Mouse (Mus musculus): ENCODE results near the gene Slc16a8.
"Not testable (repeated sequence)": the region's sequence is repeated elsewhere in the genome, so short reads cannot be mapped to it uniquely, and the experiment has no call there.

Slc16a8 gene

GRCm38 (mm10) chr15:79262375-79262774, 7.8 kb upstream of the Slc16a8 start:
- DNase-seq: no peak

DNA sequence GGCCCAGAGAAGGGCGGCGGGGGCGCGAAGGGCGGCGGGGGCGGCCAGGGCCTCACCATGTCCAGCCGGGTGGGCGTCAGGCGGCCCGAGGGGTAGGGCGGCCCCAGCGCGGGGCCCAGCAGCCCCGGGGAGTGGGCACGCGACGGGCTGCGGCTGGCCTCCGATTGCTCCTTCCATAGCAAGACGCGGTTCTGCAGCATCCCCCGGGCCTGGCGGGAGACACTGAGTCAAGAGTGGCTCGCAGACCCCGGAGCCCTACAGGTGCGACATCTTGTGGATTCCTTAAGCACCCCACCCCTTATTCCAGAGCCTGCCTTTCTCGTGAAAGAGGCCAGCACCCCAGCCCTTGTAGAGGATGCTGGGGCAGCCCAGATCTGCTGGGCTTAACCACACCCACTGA, 7.2 kb upstream of the Slc16a8 start:
- DNase-seq: no peak

- DNase-seq: peak; percentile 56
Observed at GRCm38 (mm10) chr15:79261095-79261725, 6.6 kb upstream of the Slc16a8 start.

DNA sequence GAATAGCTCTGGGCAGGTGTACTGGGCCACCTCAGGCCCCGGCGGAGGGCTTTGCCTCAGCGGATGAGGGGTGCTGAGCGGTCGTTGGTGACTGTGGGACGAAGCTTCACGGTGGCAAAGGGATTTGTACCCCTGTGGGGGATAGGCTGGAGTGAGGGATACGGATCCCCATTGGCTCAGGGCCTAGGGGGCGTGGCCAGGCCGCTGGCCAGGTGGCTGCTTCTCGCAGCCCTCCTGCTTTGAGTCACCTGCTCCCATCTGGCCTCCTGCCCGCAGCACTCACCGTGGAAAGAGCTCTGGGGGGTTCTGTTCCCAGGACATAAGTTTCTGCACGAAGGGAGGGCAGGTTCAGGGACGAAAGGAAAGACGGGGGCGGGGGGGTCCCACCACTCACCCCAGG, 4.0 kb upstream of the Slc16a8 start:
- no peak for DNase-seq

GRCm38 (mm10) chr15:79252580-79252979, 2.0 kb downstream of the Slc16a8 start:
- DNase-seq: no peak

DNA sequence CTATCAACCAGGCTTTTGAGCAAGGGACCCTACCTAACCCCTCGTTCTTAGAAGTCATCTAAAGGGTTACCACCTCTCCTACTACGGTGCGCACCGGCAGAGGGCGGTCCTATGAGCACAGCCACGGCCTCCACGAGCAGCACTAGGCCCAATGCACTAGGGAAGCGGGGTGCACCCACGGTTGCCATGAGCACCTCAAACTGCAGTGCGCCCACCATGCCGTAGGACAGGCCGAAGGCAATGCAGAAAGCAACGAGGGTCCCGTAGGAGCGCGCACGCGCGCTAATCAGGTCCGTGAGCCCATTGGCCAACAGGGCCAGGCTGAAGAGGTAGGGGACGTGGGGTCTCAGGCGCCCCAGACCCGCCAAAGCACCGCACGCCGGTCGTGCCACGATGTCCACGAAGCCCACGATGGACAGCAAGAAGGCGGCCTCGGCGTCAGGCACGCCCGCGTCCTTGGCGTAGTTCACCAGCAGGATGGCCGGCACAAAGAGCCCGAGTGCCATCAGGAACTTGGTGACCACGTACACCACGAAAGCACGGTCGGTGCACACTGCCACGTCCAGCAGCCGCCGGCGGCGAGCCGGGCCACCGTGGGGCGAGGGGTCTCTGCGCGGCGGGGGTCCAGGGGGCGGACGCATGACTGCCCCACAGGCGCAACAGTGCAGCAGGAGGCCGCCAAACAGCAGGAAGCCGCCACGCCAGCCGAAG, 2.6 kb downstream of the Slc16a8 start:
- DNase-seq: peak; percentile 44

GRCm38 (mm10) chr15:79251168-79251567, 3.4 kb downstream of the Slc16a8 start:
- DNase-seq: no peak

DNA sequence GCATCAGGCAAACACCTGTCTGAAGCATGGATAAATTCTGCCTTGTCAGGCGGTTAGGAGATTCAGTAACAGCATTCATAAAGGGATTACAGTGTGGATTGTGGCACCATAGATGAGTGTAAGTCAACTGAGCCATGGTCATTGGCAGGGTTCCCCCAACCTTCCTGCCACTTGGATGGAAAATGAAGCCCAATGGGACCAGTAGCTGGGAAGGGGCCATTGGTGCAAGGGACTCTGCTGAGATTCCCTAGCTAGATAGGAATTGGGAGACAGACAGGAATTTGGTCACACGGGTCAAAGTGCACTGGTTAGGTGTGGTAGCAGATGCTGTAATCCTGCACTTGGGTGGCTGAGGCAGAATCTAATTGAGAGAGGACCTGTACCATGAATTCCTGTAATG, 4.3 kb downstream of the Slc16a8 start:
- DNase-seq: no peak

- no peak for DNase-seq
Observed at GRCm38 (mm10) chr15:79245321-79245720, 9.2 kb downstream of the Slc16a8 start.

GRCm38 (mm10) chr15:79244071-79244893, 10.3 kb downstream of the Slc16a8 start:
- DNase-seq: no peak

DNA sequence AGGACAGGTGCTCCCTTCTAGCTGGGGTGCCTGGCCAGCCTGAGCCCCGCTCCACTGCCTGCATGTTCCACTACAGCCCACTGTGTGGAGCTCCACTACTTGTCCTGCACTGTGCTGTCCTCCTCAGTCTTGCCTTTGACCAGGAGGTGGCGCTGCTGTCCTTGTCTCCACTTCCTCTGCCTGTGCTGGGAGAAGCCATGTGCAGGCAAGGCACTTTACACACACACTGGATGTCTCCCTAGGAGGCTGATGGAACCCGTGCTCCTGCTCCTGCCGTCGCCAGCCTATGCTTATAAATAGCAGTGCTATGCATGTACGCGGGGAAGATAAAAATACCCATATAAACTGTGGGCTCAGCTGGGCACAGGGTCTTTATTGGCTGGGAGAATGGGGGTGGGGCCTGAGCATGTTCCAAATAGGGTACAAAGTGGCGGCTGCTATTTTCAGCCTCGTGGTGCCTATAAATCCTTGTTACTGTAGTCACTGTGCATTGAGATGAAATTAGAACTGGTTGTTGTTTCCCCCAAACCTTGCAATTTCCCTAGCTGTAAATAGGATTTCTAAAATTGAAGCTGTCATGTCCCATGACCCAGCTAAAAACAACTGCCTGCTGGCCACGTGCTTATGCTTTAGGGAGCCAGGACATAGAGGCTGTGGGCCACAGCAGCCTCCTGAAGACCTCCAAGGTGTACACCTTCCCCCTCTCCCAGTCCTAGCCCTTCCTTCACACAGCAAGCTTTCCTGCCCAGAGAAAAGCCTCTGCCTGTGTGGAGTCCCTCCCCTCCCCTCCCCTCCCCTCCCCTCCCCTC, 11.1 kb downstream of the Slc16a8 start:
- DNase-seq: peak; percentile 99

DNA sequence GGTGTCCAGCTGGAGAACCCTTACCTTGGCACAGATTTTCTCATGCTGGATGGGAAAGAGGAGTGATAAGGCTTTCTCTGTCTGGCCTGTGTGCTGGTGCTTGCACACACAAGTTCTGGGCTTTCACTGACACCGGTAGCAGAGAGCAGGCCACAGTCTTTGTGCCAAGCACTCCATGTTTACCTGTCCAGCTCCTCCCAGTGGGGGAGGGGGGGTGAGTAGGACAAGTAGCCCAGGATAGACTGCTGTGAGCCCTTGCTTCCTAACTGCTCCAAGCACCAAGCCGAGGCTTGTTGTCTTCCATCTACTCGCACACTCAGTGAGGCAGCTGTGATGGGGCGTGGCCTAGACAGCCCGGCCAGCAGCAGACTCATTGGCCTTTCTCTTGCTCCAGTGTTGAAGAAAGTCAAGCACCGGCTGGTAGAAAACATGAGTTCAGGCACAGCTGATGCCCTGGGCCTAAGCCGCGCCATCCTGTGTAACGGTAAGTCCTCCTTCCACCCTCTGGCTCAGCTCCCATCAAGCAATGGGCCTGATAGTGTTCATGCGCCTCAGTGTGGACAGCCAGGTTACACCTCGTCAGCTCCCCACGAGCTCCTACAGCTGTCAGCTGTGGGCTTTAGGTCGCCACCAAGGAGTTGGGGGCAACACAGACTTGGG, 11.9 kb downstream of the Slc16a8 start:
- DNase-seq: no peak

DNA sequence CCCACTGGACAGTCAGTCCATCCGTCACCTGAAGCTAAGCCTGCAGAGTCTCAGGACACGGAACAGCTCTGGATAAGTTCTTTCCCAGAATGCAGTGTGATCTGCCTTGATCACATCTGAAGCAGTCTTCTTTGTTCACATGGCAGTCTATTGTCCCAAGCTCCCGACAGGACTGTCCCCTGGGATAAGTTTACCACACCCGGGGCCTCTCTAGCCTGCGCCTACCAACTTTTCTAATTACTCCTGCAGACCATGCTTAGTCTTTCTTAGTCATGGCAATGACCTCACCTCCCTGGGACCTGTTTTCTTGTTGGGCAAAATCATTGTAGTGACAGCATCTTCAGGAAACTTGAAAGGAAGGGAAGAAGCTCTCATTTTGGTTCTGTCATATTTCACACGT, 16.5 kb downstream of the Slc16a8 start:
- no peak for DNase-seq

DNA sequence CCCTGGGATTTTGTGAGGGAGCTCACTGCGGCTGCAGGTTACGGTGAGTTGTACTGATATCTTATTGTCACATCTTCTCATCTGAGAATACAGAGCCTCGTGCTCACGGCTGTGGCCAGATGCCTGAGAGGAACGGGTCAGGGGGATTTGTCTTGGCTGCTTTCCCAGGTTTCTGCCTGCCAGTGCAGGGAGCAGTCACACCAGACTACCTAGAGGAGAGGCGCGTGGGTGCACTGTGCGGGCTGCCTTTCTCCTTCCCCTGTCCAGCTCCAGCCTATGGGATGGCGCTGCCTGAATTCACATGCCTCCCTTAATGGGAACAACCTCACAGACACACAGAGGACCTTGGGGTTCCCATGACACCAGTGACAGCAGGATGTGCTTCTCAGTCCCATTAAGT, 19.3 kb downstream of the Slc16a8 start:
- no peak for DNase-seq

- DNase-seq: peak; percentile 82
Observed at GRCm38 (mm10) chr15:79229058-79229821, 25.3 kb downstream of the Slc16a8 start, which contains the start of the genes Pick1 and Gm49486. Gene Pick1 (plus strand): TSS chr15:79229173. Gene Gm49486 (plus strand): TSS chr15:79229391.

GRCm38 (mm10) chr15:79225780-79226179, 28.8 kb downstream of the Slc16a8 start:
- not testable (repeated sequence) for DNase-seq

GRCm38 (mm10) chr15:79224685-79225084, 29.9 kb downstream of the Slc16a8 start:
- DNase-seq: peak; percentile 80

- DNase-seq: no peak
Observed at GRCm38 (mm10) chr15:79223641-79224040, 30.9 kb downstream of the Slc16a8 start.

- no peak for DNase-seq
Observed at GRCm38 (mm10) chr15:79219572-79219971, 35.0 kb downstream of the Slc16a8 start.

- DNase-seq: no peak
Observed at GRCm38 (mm10) chr15:79216191-79216590, 38.4 kb downstream of the Slc16a8 start.

- no peak for DNase-seq
Observed at GRCm38 (mm10) chr15:79213591-79213990, 41.0 kb downstream of the Slc16a8 start.
